Mouse (Mus musculus): ENCODE measurements at regions not wholly inside any gene's neighbourhood (a gene's known extent, or its start where the extent isn't known, plus 50 kb on each side); places are given as distances from the start of the nearest gene placed in this dataset.

- Histone ChIP-seq H3K9ac (no peak overlapping the region), H3K36me3 (no peaks in the 10 kb centered on the region), H3K27me3 (peaks cover 23% of the 10 kb centered on the region), H3K4me1 (peaks cover 31% of the 10 kb centered on the region), H3K4me2 (peak overlapping the region; percentile 11; the same call in 1 of the 2 replicates), H3K9me3 (no peaks in the 10 kb centered on the region), H3K27ac (no peak overlapping the region), H3K4me3 (no peak overlapping the region)
- no peak for ATAC-seq (ENCODE audit: insufficient number of reproducible peaks, insufficient read depth, low FRiP score, low TSS enrichment, low read depth)
- WGBS: 40% methylated on average over 10 of the region's 10 CpGs
Observed at GRCm38 (mm10) chr7:37006921-37007320, 309.0 kb downstream of the Tshz3 start.

GRCm38 (mm10) chr7:37011180-37011754, 313.3 kb downstream of the Tshz3 start:
- Histone ChIP-seq H3K27me3 (peaks cover 23% of the 10 kb centered on the region), H3K9me3 (no peaks in the 10 kb centered on the region), H3K9ac (no peak overlapping the region), H3K4me3 (peak overlapping the region; percentile 3; the same call in 1 of the 2 replicates), H3K4me1 (peaks cover 32% of the 10 kb centered on the region), H3K4me2 (peak overlapping the region; percentile 46), H3K36me3 (no peaks in the 10 kb centered on the region), H3K27ac (peak overlapping the region; percentile 74)
- 22% methylated on average over 6 of the region's 6 CpGs for WGBS
- peak; percentile 43; the same call in 1 of the 2 replicates for ATAC-seq (ENCODE audit: insufficient number of reproducible peaks, insufficient read depth, low FRiP score, low TSS enrichment, low read depth)

- Histone ChIP-seq H3K27ac (no peak overlapping the region), H3K4me1 (peaks cover 8% of the 10 kb centered on the region), H3K4me2 (no peak overlapping the region), H3K27me3 (0 out of 2 replicates have a peak, but pooled peaks cover 4% of the 10 kb centered on the region), H3K9ac (no peak overlapping the region), H3K36me3 (no peaks in the 10 kb centered on the region), H3K4me3 (no peak overlapping the region), H3K9me3 (no peaks in the 10 kb centered on the region)
- 40% methylated on average over 3 of the region's 3 CpGs for WGBS
- ATAC-seq (ENCODE audit: insufficient number of reproducible peaks, insufficient read depth, low FRiP score, low TSS enrichment, low read depth): no peak
Observed at GRCm38 (mm10) chr7:37020078-37020477, 322.2 kb downstream of the Tshz3 start.

- Histone ChIP-seq H3K4me1 (peaks cover 3% of the 10 kb centered on the region; the same call in 1 of the 2 replicates), H3K9ac (no peak overlapping the region), H3K27me3 (no peaks in the 10 kb centered on the region), H3K4me2 (no peak overlapping the region), H3K4me3 (no peak overlapping the region), H3K27ac (no peak overlapping the region), H3K9me3 (peaks cover 4% of the 10 kb centered on the region; the same call in 1 of the 2 replicates), H3K36me3 (no peaks in the 10 kb centered on the region)
- 87% methylated on average over 7 of the region's 7 CpGs for WGBS
- no peak for ATAC-seq (ENCODE audit: insufficient number of reproducible peaks, insufficient read depth, low FRiP score, low TSS enrichment, low read depth)
Observed at GRCm38 (mm10) chr7:37024501-37025025, 326.6 kb downstream of the Tshz3 start.

- no peak overlapping the region for H3K9ac ChIP-seq
- ATAC-seq (ENCODE audit: insufficient number of reproducible peaks, insufficient read depth, low FRiP score, low TSS enrichment, low read depth): no peak
- WGBS: 78% methylated on average over 8 of the region's 8 CpGs
Observed at GRCm38 (mm10) chr7:37064582-37065458, 366.9 kb downstream of the Tshz3 start.

GRCm38 (mm10) chr7:37077698-37078097, 379.8 kb downstream of the Tshz3 start:
- ATAC-seq (ENCODE audit: insufficient number of reproducible peaks, insufficient read depth, low FRiP score, low TSS enrichment, low read depth): no peak
- no peak overlapping the region for H3K4me2 ChIP-seq
- H3K27me3 ChIP-seq: no peaks in the 10 kb centered on the region; the same call in 1 of the 2 replicates
- H3K4me1 ChIP-seq: 0 out of 2 replicates have a peak, but pooled peaks cover 3% of the 10 kb centered on the region
- H3K27ac ChIP-seq: no peak overlapping the region
- no peak overlapping the region for H3K4me3 ChIP-seq
- no peaks in the 10 kb centered on the region for H3K36me3 ChIP-seq
- 59% methylated on average over 6 of the region's 6 CpGs for WGBS
- no peaks in the 10 kb centered on the region for H3K9me3 ChIP-seq
- H3K9ac ChIP-seq: no peak overlapping the region

More at GRCm38 (mm10) chr7:37064582-37065458, 366.9 kb downstream of the Tshz3 start:
- H3K36me3 ChIP-seq: no peaks in the 10 kb centered on the region
- H3K27me3 ChIP-seq: no peaks in the 10 kb centered on the region
- H3K4me3 ChIP-seq: no peak overlapping the region
- peaks cover 4% of the 10 kb centered on the region; the same call in 1 of the 2 replicates for H3K9me3 ChIP-seq
- no peak overlapping the region for H3K27ac ChIP-seq
- H3K4me1 ChIP-seq: no peaks in the 10 kb centered on the region
- H3K4me2 ChIP-seq: no peak overlapping the region

- H3K9ac ChIP-seq: no peak overlapping the region
- no peaks in the 10 kb centered on the region; the same call in 1 of the 2 replicates for H3K27me3 ChIP-seq
- H3K4me1 ChIP-seq: 0 out of 2 replicates have a peak, but pooled peaks cover 3% of the 10 kb centered on the region
- WGBS: 44% methylated on average over 7 of the region's 7 CpGs
- no peak overlapping the region for H3K4me2 ChIP-seq
- H3K9me3 ChIP-seq: no peaks in the 10 kb centered on the region
- no peaks in the 10 kb centered on the region for H3K36me3 ChIP-seq
- no peak overlapping the region for H3K27ac ChIP-seq
- ATAC-seq (ENCODE audit: insufficient number of reproducible peaks, insufficient read depth, low FRiP score, low TSS enrichment, low read depth): no peak
- no peak overlapping the region for H3K4me3 ChIP-seq
Observed at GRCm38 (mm10) chr7:37078140-37078539, 380.2 kb downstream of the Tshz3 start.

GRCm38 (mm10) chr7:37089726-37090125, 391.8 kb downstream of the Tshz3 start:
- H3K27me3 ChIP-seq: no peaks in the 10 kb centered on the region
- WGBS: 87% methylated on average over 3 of the region's 3 CpGs
- no peak overlapping the region for H3K4me2 ChIP-seq
- ATAC-seq (ENCODE audit: insufficient number of reproducible peaks, insufficient read depth, low FRiP score, low TSS enrichment, low read depth): no peak
- no peak overlapping the region for H3K4me3 ChIP-seq
- H3K9me3 ChIP-seq: no peaks in the 10 kb centered on the region
- peaks cover 9% of the 10 kb centered on the region; the same call in 1 of the 2 replicates for H3K4me1 ChIP-seq
- no peaks in the 10 kb centered on the region for H3K36me3 ChIP-seq
- no peak overlapping the region for H3K27ac ChIP-seq
- H3K9ac ChIP-seq: no peak overlapping the region

- peaks cover 12% of the 10 kb centered on the region; the same call in 1 of the 2 replicates for H3K4me1 ChIP-seq
- no peak overlapping the region for H3K4me2 ChIP-seq
- H3K9me3 ChIP-seq: no peaks in the 10 kb centered on the region
- 88% methylated on average over 6 of the region's 6 CpGs for WGBS
- ATAC-seq (ENCODE audit: insufficient number of reproducible peaks, insufficient read depth, low FRiP score, low TSS enrichment, low read depth): no peak
- H3K9ac ChIP-seq: no peak overlapping the region
- H3K27me3 ChIP-seq: peaks cover 3% of the 10 kb centered on the region; the same call in 1 of the 2 replicates
- no peaks in the 10 kb centered on the region for H3K36me3 ChIP-seq
- no peak overlapping the region for H3K27ac ChIP-seq
- H3K4me3 ChIP-seq: no peak overlapping the region
Observed at GRCm38 (mm10) chr7:37092572-37092971, 394.7 kb downstream of the Tshz3 start.

- no peak overlapping the region for H3K4me2 ChIP-seq
- H3K9ac ChIP-seq: no peak overlapping the region
- no peak overlapping the region for H3K27ac ChIP-seq
- H3K4me3 ChIP-seq: no peak overlapping the region
- H3K27me3 ChIP-seq: peaks cover 3% of the 10 kb centered on the region; the same call in 1 of the 2 replicates
- no peaks in the 10 kb centered on the region for H3K36me3 ChIP-seq
- H3K4me1 ChIP-seq: peaks cover 12% of the 10 kb centered on the region; the same call in 1 of the 2 replicates
- WGBS: 71% methylated on average over 3 of the region's 3 CpGs
- ATAC-seq (ENCODE audit: insufficient number of reproducible peaks, insufficient read depth, low FRiP score, low TSS enrichment, low read depth): no peak
- no peaks in the 10 kb centered on the region for H3K9me3 ChIP-seq
Observed at GRCm38 (mm10) chr7:37093721-37094120, 395.8 kb downstream of the Tshz3 start.

- H3K4me2 ChIP-seq: no peak overlapping the region
- ATAC-seq (ENCODE audit: insufficient number of reproducible peaks, insufficient read depth, low FRiP score, low TSS enrichment, low read depth): no peak
- peaks cover 12% of the 10 kb centered on the region; the same call in 1 of the 2 replicates for H3K4me1 ChIP-seq
- H3K27ac ChIP-seq: no peak overlapping the region
- no peaks in the 10 kb centered on the region for H3K36me3 ChIP-seq
- peaks cover 3% of the 10 kb centered on the region; the same call in 1 of the 2 replicates for H3K27me3 ChIP-seq
- no peak overlapping the region for H3K9ac ChIP-seq
- 75% methylated on average over 11 of the region's 11 CpGs for WGBS
- H3K4me3 ChIP-seq: no peak overlapping the region
- H3K9me3 ChIP-seq: no peaks in the 10 kb centered on the region
Observed at GRCm38 (mm10) chr7:37095839-37096238, 397.9 kb downstream of the Tshz3 start.

Data from embryonic facial prominence, embryonic 13.5 days (tissue).